Mouse (Mus musculus): ENCODE results near the gene Kif28.

Gene Kif28

GRCm38 (mm10) chr1:179745171-179745570, at the start of gene Kif28:
Kif28 (minus strand) TSS chr1:179745271.
- WGBS: 94% methylated on average over 9 of the region's 9 CpGs

- WGBS: 86% methylated on average over 4 of the region's 4 CpGs
These were observed 42.2 kb upstream of the Kif28 start for GRCm38 (mm10) chr1:179787281-179787680.

- whole genome bisulfite sequencing: 84% methylated on average over 5 of the region's 5 CpGs
These were observed 40.4 kb upstream of the Kif28 start for GRCm38 (mm10) chr1:179785502-179785901.

GRCm38 (mm10) chr1:179784098-179784497, 39.0 kb upstream of the Kif28 start:
- 84% methylated on average over 4 of the region's 4 CpGs for WGBS

GRCm38 (mm10) chr1:179776831-179777230, 31.8 kb upstream of the Kif28 start:
- 95% methylated on average over 8 of the region's 8 CpGs for WGBS

DNA sequence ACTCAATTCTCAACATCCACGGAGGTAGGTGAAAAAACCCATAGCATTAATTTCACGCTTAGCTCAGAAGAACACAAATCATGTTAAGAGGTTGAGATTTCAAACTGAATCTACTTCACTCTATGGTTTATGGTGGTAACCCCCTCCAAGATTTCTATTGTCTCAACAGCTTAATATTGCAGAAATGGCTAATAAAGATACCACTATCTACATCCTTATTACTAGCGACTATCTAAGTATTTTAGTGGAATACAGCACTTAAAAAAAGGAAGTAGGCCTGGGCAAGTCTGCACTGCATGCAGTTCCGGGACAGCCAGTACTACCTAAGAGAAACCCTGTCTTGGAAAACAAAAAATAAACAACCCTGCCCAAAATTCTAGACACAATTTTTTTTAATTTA, 15.5 kb upstream of the Kif28 start:
- 90% methylated on average over 4 of the region's 4 CpGs for WGBS

DNA sequence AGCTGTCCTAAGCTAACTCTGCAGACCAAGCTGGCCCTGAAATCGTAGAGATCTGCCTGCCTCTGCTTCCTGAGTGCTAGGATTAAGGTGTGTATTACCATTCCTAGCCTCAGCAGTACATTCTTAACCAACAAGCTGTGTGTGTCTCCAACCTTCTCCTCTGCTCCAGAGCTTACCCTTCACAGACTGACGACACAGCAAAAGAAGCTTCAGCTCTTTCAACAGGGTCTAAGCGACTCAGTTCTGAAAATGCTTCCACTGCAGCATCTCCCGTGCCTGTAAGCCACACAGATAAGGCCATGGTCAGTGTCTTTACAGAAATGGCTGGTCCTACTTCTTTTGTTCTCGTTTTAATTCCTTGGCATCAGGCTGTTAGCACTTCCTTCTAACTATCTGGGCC, 15.0 kb upstream of the Kif28 start:
- 93% methylated on average over 5 of the region's 5 CpGs for WGBS

DNA sequence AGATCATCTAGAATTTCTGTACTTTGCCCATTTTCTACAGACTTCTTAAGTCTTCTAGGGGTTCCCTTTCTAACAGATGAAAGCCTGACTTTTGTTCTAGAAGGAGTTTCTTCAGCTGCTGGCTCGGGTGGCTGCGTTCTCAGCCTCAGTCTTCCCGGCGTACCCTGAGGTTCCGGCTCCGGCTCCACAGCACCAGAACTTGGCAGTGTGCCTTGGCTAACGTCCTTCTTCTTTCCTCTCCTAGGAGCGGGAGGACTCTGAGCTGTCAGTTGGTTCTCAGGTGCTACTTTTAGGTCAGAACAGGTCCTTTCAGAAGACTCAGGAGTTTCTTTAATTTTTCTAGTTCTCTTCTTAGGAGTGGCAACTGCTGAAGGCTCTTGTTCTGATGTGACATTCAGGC, 7.9 kb upstream of the Kif28 start:
- 64% methylated on average over 8 of the region's 8 CpGs for WGBS

DNA sequence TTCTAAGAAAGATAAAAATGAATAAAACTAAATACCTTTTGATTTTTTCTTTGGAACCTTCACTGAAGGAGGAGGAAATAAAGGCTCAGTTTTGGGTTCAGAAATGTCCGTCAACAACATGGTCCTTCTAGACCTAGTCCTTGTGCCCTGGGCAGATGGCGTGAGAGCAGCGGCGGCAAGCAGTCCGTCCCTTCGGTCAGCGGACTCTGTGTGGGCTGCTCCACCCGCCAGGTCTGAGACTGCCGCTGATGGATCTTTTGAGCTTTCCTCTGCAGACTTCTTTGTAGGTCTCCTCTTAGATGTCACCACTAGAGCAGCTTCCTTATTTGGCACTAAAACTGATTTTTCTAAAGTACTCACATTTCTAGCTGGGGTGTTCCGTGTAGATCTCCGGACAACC, 7.2 kb upstream of the Kif28 start:
- 92% methylated on average over 11 of the region's 11 CpGs for WGBS

- WGBS: 90% methylated on average over 4 of the region's 4 CpGs
These were observed 1.4 kb downstream of the Kif28 start for GRCm38 (mm10) chr1:179743593-179744193.

DNA sequence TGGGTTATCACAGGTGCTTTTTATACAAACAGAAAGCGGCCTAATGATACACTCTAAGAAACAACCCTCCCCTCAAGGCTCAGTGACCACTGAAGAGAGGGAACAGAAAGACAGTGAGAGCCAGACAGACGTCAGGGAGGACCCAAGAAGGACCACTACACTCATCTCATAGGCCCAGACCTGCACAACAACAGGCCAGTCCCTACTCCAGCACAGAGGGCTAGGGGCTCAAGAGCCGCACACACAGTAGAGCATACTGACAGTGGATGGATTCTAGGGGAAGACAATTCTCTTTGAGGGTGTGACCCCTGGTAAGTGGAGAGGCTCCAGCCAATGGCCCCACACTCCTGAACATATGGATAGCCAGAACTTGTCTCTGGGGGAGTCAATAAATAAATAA, 8.6 kb downstream of the Kif28 start:
- 93% methylated on average over 3 of the region's 3 CpGs for whole genome bisulfite sequencing

GRCm38 (mm10) chr1:179734500-179735474, 10.3 kb downstream of the Kif28 start:
- WGBS: 28% methylated on average over 15 of the region's 15 CpGs

DNA sequence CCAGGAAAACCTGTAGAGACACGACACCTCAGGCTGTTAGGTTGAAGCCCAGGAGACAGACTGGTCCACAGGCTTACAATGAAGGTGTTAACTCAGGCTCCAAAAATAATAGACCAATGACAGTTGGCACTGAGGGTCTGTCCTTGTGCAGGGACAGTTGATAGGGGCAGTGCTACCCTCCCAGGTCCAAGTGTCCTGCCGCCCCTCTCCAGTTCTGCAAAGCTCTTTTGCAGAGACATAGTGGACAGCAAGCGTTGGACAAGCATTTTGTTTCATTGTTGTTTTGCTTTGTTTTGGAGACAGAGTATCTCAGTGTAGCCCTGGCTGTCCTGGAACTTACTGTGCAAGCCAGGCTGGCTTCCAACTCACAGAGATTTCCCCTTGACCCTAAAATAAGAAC, 13.7 kb downstream of the Kif28 start:
- WGBS: 94% methylated on average over 3 of the region's 3 CpGs

DNA sequence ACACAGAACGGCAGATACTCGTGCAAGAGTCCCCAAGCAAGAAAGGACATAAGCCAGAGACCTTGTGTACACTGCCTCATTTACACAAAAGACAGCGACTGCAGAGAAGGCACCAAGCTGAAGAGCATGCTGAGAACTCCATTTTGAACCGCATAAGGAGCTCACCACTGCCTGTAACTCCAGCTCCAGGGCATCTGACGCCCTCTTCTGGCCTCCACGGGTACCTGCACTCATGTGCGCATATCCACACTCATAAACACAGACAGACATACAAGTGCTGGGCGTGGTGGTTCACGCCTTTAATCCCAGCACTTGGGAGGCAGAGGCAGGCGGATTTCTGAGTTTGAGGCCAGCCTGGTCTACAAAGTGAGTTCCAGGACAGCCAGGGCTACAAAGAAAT, 16.4 kb downstream of the Kif28 start:
- 89% methylated on average over 10 of the region's 10 CpGs for WGBS

DNA sequence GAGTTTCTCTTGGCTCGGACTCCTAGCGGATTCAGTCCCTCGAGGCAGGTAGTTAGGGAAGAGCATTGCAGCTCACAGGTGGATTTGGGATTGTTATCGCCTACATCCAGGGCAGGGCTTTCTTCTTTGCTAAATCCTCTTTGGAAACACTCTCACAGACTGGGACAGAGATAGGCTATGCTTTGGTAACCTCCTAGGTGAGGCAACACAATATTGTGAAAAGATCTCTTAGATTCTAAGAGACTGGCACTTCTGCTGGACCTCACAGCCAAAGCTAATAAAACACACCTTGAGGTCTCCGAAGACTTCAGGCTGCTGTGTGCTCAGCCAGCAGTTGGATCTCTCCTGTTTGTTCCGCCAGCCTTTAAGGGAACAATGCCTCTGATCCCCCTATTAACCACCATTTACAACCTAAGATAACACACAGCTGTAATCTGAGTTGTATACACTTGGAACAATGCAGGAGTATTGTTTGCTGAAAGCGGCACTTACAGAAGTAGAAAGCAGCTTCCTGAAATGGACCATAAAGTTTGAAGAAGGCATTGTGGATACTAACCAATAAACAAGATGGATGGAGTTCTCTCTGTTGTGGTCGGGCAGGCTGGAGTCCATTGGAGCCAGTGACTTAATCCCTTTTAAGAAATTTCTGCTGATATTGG, 22.1 kb downstream of the Kif28 start:
- WGBS: 80% methylated on average over 8 of the region's 8 CpGs

DNA sequence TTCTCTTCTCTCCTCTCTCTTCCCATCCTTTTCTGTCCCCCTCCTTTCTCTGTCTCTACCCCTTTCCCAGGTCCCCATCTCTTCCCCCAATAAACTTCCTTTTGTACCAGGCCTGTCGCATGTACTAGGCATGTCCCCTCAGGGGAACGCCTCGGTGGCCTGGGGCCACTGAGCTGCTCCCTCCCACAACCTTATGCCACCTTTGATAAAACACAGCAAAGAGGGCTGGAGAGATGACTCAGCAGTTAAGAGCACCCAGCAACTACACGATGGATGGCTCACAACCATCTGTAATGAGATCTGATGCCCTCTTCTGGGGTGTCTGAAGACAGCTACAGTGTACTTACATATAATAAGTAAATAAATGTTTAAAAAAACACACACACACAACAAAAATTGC, 29.3 kb downstream of the Kif28 start:
- 64% methylated on average over 4 of the region's 4 CpGs for WGBS

- WGBS: 78% methylated on average over 4 of the region's 4 CpGs
These were observed 29.8 kb downstream of the Kif28 start for GRCm38 (mm10) chr1:179715289-179715688.

- WGBS: 88% methylated on average over 3 of the region's 3 CpGs
These were observed 31.7 kb downstream of the Kif28 start for GRCm38 (mm10) chr1:179713367-179713766.

DNA sequence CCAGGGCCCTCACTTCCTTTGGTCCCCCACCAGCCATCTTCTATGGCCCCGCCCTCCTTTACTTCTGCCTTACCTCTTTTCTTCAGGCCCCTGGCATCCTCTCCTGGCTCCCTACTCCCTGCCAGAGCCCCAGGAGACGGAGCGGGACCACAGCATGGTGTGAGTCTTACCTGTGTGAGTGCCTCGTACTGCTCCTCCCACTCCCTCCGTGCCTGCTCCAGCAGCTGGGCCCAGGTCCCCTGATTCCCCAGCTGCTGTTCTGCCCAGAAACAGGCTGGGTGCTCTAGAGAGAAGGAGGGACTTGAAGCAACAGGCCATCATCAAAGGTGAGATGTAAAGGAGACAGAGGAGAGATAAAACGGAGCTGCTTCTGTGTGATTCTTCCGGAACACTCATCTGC, 32.4 kb downstream of the Kif28 start:
- WGBS: 90% methylated on average over 7 of the region's 7 CpGs

DNA sequence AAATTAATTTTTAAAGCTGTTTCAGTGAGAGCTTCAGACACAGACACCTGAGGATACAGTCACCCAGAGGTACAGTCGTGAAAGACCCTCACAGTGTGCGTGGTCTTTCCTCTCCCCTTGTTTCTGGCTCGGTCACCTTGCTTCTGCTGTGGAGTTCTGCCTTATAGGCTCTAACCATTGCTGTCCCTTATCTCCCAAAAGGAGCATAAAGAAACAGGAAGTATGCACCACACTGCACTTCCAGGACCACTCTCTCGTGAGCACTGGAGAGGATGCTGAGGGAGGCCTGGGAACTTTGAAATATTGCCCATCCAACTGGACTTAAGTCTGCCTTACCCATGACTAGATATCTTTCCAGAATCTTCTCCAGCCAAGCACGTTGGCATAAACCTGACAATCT, 34.3 kb downstream of the Kif28 start:
- 86% methylated on average over 5 of the region's 5 CpGs for WGBS

DNA sequence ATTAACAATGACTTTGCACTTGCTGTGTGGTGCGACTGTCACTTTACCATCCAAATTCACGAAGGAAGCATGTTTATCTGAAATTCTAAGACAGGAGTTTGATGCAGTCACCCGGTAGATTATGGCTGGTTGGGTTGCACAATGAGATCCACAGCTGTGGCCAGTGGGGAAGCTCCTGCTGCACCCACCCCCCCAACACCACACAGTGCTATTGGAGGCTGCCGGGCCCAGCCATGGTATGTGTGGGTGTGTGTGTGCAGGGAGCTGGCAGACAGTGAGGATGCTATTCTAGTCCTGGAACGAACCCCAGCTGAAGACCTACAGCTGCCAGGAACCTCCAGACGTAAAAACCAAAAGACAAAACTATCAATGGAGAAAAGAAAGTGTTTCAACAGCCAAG, 35.7 kb downstream of the Kif28 start:
- 19% methylated on average over 6 of the region's 6 CpGs for WGBS

GRCm38 (mm10) chr1:179705154-179705553, 39.9 kb downstream of the Kif28 start:
- 49% methylated on average over 6 of the region's 6 CpGs for WGBS

- 67% methylated on average over 3 of the region's 3 CpGs for WGBS
These were observed 40.9 kb downstream of the Kif28 start for GRCm38 (mm10) chr1:179704150-179704549.

Data from cerebral cortex, adult 2 months (tissue).